Mouse (Mus musculus) liver, postnatal 0 days (tissue): Measurements from ENCODE around the gene Arrdc2. TPM values are rescaled to one million over a fixed set of nuclear protein-coding genes. Genes with fewer than 3 reads are reported as not detected.

Experiments used
- ATAC-seq: fragments of 200-750 bp; cut with Nextera tagmentation; 2 replicates; pipeline ENCODE4 v1.8.0; 2017; ENCODE audit warnings: mild to moderate bottlenecking, moderate library complexity
- DNase-seq: peaks from one replicate; pipeline ENCODE4 v3.0.0-alpha.2; 2016
- H3K27ac ChIP-seq: fragments of 300-500 bp; sonication (generic); 2 replicates; pipeline ENCODE4 v1.5.1; 2014; ENCODE audit warnings: antibody characterized with exemption, moderate library complexity, mild to moderate bottlenecking, low read depth
- H3K27me3 ChIP-seq: fragments of 300-500 bp; sonication (generic); 2 replicates; pipeline ENCODE4 v1.6.1; 2014; ENCODE audit warnings: low read length, control low read depth, mixed read lengths; ENCODE audit not compliant: insufficient read depth
- H3K36me3 ChIP-seq: fragments of 300-500 bp; sonication (generic); replicated peaks from 2 replicates; pipeline ENCODE4 v1.6.1; 2014; ENCODE audit warnings: mild to moderate bottlenecking, control low read depth, low read length, moderate library complexity, mixed read lengths; ENCODE audit not compliant: insufficient read depth
- H3K4me1 ChIP-seq: fragments of 300-500 bp; sonication (generic); 2 replicates; pipeline ENCODE4 v1.6.1; 2014; ENCODE audit warnings: antibody characterized with exemption, mild to moderate bottlenecking, control low read depth; ENCODE audit not compliant: insufficient read depth
- H3K4me2 ChIP-seq: fragments of 300-500 bp; sonication (generic); 2 replicates; pipeline ENCODE4 v1.6.1; 2014; ENCODE audit warnings: low read depth, mild to moderate bottlenecking, low read length, moderate library complexity, mixed read lengths
- H3K4me3 ChIP-seq: fragments of 300-500 bp; sonication (generic); 2 replicates; pipeline ENCODE4 v1.5.1; 2014; ENCODE audit warnings: low read depth, low read length
- H3K9ac ChIP-seq: fragments of 300-500 bp; sonication (generic); replicated peaks from 2 replicates; pipeline ENCODE4 v1.6.1; 2014; ENCODE audit warnings: mild to moderate bottlenecking, moderate library complexity
- H3K9me3 ChIP-seq: fragments of 300-500 bp; sonication (generic); 2 replicates; pipeline ENCODE4 v1.6.1; 2016; ENCODE audit warnings: mild to moderate bottlenecking, control low read depth, low read length, mixed read lengths
- CTCF ChIP-seq: sonication (generic); IDR thresholded peaks from 2 replicates; pipeline ENCODE4 v1.5.1; 2016; ENCODE audit warnings: antibody characterized with exemption, low read depth
- EP300 ChIP-seq: IDR thresholded peaks from 2 replicates; pipeline ENCODE4 v1.6.1; 2016; ENCODE audit warnings: antibody characterized with exemption, low read depth, mild to moderate bottlenecking
- WGBS: fragments of 180-500 bp; shearing (Covaris S2); extraction: QIAGEN DNeasy Blood & Tissue Kit; methylation state at CpG from one replicate; pipeline ENCODE4 v1.1.7; 2014; ENCODE audit not compliant: insufficient replicate concordance; 5-methylcytosine and 5-hydroxymethylcytosine counted together
- polyA plus RNA-seq: library from polyadenylated mRNA; unstranded; fragments of >200 nt; fragmentation: Nextera tagmentation; extraction: Ambion mirVana; gene quantifications from 2 replicates; pipeline ENCODE4 v1.2.1, GENCODE M21; 2015

Arrdc2 gene
- polyA plus RNA-seq, 1 experiment from 2014 or later: 6.1 TPM

DNA sequence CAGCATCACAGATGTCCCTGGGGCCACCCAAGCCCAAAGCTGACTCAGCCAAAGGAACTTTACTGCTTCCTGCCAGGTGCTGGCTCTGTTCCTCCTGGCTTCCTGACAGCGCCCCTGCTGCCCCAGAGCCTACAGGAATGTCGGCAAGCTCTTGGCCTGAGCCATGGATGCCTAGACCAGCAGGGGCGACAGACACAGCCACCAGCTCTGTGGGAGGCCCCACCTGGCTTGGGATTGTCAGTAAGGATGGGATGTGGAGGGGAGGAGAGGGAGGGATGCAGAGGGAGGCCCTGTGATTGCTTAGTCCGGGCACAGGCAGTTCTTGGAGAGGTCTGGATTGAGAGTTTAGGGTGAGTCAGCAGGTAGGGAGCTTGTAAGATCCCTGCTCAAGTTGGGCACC, 40.6 kb upstream of the Arrdc2 start:
- DNase-seq: no peak
- WGBS: 16% methylated on average over 4 of the region's 4 CpGs
- no peak for ATAC-seq

DNA sequence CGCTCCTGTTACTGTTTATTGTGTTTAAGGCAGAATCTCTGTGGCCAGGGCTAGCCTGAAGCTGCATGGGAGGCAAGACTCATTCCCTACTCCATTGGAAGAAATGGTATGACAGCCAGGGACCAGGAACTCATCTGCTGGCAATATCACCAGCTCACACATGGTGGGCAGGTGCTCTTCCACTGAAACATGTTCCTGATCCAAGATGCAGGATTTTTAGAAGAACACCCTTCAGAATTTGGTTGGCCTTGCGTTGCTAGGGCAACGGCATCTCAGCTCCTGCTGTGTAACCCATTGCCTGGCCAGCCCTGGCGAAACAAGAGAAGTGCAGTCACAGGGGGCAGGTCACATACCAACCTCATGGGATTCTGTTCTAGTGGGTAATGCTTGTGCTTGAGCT, 40.0 kb upstream of the Arrdc2 start:
- 69% methylated on average over 4 of the region's 4 CpGs for WGBS
- Histone ChIP-seq H3K9ac (no peak overlapping the region), H3K27me3 (no peaks in the 10 kb centered on the region), H3K9me3 (no peaks in the 10 kb centered on the region), H3K4me2 (no peak overlapping the region), H3K36me3 (no peaks in the 10 kb centered on the region), H3K4me1 (no peaks in the 10 kb centered on the region), H3K27ac (no peak overlapping the region), H3K4me3 (no peak overlapping the region)
- TF ChIP-seq EP300 (no peak), CTCF (no peak)
- ATAC-seq (no peak), DNase-seq (no peak)

More for the DNA sequence above, 40.6 kb upstream of the Arrdc2 start:
- Histone ChIP-seq H3K9ac (no peak overlapping the region), H3K27me3 (no peaks in the 10 kb centered on the region), H3K4me2 (no peak overlapping the region), H3K4me3 (no peak overlapping the region), H3K4me1 (peaks cover 4% of the 10 kb centered on the region; the same call in 1 of the 2 replicates), H3K27ac (no peak overlapping the region), H3K9me3 (no peaks in the 10 kb centered on the region), H3K36me3 (no peaks in the 10 kb centered on the region)
- no peak for TF ChIP-seq EP300
- no peak for TF ChIP-seq CTCF

DNA sequence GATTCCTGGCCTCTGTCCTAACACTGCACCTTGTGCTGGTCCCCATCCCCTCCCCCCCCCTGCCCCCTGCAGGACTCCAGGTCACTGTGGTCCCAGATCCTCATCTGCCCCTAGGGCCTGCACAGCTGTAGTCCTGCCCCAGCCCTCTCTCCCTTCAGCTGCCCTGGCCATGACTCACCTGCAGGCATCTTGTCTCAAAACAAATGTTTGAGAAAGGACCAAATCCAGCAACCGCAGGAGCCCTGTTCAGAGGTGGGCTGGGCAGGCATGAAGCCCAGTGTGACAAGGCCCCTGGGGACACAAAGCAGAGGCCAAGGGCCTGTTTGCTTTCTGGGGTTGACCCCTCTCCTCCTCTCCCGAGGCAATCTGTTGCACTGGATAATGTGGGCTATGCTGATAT, 38.7 kb upstream of the Arrdc2 start:
- 54% methylated on average over 2 of the region's 2 CpGs for WGBS
- Histone ChIP-seq H3K4me3 (no peak overlapping the region), H3K27me3 (no peaks in the 10 kb centered on the region), H3K36me3 (no peaks in the 10 kb centered on the region), H3K9me3 (no peaks in the 10 kb centered on the region), H3K27ac (no peak overlapping the region), H3K4me2 (no peak overlapping the region), H3K4me1 (no peaks in the 10 kb centered on the region), H3K9ac (no peak overlapping the region)
- ATAC-seq (no peak), DNase-seq (no peak)
- no peak for TF ChIP-seq CTCF
- no peak for TF ChIP-seq EP300

DNA sequence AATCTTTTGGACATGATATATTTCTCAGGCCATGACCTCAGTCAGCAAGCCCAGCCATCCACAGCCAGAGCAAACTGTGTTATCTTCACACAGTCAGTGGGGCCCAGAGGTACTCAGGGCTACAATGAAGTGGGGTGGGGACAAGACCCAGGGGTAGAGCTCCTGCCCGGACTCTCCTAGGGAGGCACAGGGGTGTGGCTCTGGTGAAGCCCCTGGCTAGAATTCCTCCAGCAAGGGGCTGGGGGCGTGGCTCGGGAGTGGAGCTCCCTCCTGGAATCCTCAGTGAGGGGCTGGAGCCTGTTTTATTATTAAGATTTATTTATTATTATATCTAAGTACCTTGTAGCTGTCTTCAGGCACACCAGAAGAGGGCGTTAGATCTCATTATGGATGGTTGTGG, 36.9 kb upstream of the Arrdc2 start:
- no peak overlapping the region for H3K4me3 ChIP-seq
- TF ChIP-seq CTCF (no peak), EP300 (no peak)
- H3K4me2 ChIP-seq: no peak overlapping the region
- 55% methylated on average over 4 of the region's 4 CpGs for WGBS
- H3K27ac ChIP-seq: no peak overlapping the region
- H3K9ac ChIP-seq: no peak overlapping the region
- no peak for ATAC-seq
- H3K36me3 ChIP-seq: no peaks in the 10 kb centered on the region
- no peaks in the 10 kb centered on the region for H3K9me3 ChIP-seq
- H3K27me3 ChIP-seq: no peaks in the 10 kb centered on the region
- peaks cover 7% of the 10 kb centered on the region for H3K4me1 ChIP-seq
- DNase-seq: no peak

DNA sequence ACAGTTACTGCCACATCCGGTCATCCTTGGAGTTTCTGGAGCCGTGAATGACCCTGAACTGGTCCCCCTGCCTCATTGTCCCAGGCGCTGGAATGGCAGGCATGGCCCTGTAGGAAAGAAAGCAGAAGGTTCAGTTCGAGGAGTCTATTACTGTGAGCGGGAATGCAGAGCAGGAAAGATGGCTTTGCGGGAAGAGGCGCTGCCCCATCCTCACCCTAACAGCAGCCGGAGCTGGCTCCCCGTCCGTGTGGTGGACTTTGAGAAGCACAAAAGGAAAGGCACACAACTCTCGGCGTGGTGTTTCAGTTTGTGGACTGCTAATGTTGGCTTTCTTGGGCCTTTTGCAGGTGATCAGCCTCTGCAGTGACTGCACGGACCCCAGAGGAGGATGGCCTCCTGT, 34.9 kb upstream of the Arrdc2 start:
- no peaks in the 10 kb centered on the region for H3K36me3 ChIP-seq
- no peak for DNase-seq
- H3K4me2 ChIP-seq: no peak overlapping the region
- 86% methylated on average over 13 of the region's 13 CpGs for WGBS
- H3K27me3 ChIP-seq: no peaks in the 10 kb centered on the region
- H3K9me3 ChIP-seq: no peaks in the 10 kb centered on the region
- no peak overlapping the region for H3K4me3 ChIP-seq
- H3K4me1 ChIP-seq: peaks cover 7% of the 10 kb centered on the region
- no peak for ATAC-seq
- no peak overlapping the region for H3K27ac ChIP-seq
- TF ChIP-seq CTCF: no peak
- H3K9ac ChIP-seq: no peak overlapping the region

DNA sequence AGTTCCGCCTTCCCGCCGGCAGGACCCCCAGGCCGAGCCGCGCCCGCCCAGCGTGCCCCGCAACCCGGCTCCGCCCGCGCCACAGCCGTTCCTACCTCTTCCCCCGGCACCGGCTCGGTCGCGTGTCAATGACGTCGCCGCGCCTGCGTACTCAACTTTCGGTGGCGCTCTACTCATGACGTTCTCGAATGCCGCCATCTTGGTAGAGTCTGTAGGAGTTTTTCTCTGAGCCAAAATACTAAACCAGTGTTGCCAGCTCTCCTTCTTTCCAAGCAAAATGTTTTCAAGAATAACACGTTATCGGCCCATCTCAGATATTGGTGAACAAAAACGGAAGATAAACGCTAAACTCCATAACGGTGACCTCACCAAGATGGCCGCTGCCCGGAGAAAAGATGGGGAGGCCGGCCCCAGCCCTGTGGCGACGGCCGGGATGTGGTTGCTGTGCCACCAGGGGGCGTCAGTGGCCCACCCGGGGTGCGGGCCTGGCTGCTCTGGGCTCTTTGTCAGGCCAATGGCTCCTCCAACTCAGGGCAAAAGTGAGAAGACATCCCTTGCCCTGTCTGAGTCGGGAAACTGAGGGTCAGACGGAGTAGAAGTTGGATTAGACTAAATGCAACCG, 34.0 kb upstream of the Arrdc2 start, which contains the start of gene Ccdc124:
Gene Ccdc124, minus strand, starts transcription at position 572 of the 622 bp plus-strand sequence.
- Histone ChIP-seq H3K36me3 (no peaks in the 10 kb centered on the region; the same call in 1 of the 2 replicates), H3K9ac (peak within 1 kb of the TSS; percentile 73), H3K9me3 (no peaks in the 10 kb centered on the region), H3K4me2 (peak within 1 kb of the TSS; percentile 98), H3K27ac (peak within 1 kb of the TSS; percentile 58), H3K4me3 (peak within 1 kb of the TSS; percentile 62), H3K27me3 (no peaks in the 10 kb centered on the region), H3K4me1 (peaks cover 16% of the 10 kb centered on the region)
- ATAC-seq (peak; percentile 94), DNase-seq (peak; percentile 97)
- TF ChIP-seq EP300 (peak; percentile 60; the same call in 1 of the 2 replicates), CTCF (peak; percentile 99)
- 2% methylated on average over 46 of the region's 46 CpGs for WGBS
